Mouse (Mus musculus) MEL (cell line): ENCODE results near the gene Olfr1443.

Experiments used
- CHD1 ChIP-seq: IDR thresholded peaks from 2 replicates; pipeline ENCODE4 v1.6.1; 2012; ENCODE audit warnings: low read depth, mild to moderate bottlenecking, inconsistent platforms, low read length, improper control_type of control experiment
- CHD2 ChIP-seq: IDR thresholded peaks from 2 replicates; pipeline ENCODE4 v1.6.1; 2011; ENCODE audit warnings: low read length, improper control_type of control experiment
- CTCF ChIP-seq, 3 experiments: IDR thresholded peaks in 2 of 3; conservative IDR thresholded peaks in 1 of 3; 2 replicates each; pipeline ENCODE4 v1.5.1; 2011 to 2012; ENCODE audit warnings: low read length in 3 of 3, low read depth in 2 of 3, mild to moderate bottlenecking in 2 of 3, improper control_type of control experiment in 1 of 3, inconsistent platforms in 1 of 3, mixed read lengths in 1 of 3, moderate library complexity in 1 of 3; ENCODE audit not compliant: control insufficient read depth in 1 of 3, insufficient read depth in 1 of 3, poor library complexity in 1 of 3, severe bottlenecking in 1 of 3
- GABPA ChIP-seq: IDR thresholded peaks from 2 replicates; pipeline ENCODE4 v1.6.1; 2012; ENCODE audit warnings: low read depth, mild to moderate bottlenecking, inconsistent platforms, low read length, improper control_type of control experiment, moderate library complexity
- GATA1 ChIP-seq: IDR thresholded peaks from 2 replicates; pipeline ENCODE4 v1.6.1; 2011; ENCODE audit warnings: low read depth, low read length, improper control_type of control experiment
- MYB ChIP-seq: IDR thresholded peaks from 2 replicates; pipeline ENCODE4 v1.6.1; 2011; ENCODE audit warnings: mild to moderate bottlenecking, low read depth, low read length, improper control_type of control experiment
- POLR2A ChIP-seq, 2 experiments: IDR thresholded peaks; 2 replicates each; pipeline ENCODE4 v1.6.1; 2011 to 2012; ENCODE audit warnings: low read length in 2 of 2, mild to moderate bottlenecking in 2 of 2, control low read depth in 1 of 2, improper control_type of control experiment in 1 of 2, low read depth in 1 of 2, moderate library complexity in 1 of 2; ENCODE audit not compliant: control insufficient read depth in 1 of 2, insufficient read depth in 1 of 2, poor library complexity in 1 of 2
- RAD21 ChIP-seq: IDR thresholded peaks from 2 replicates; pipeline ENCODE4 v1.6.1; 2011; ENCODE audit warnings: mild to moderate bottlenecking, low read depth, low read length, improper control_type of control experiment
- TCF12 ChIP-seq: IDR thresholded peaks from 2 replicates; pipeline ENCODE4 v1.6.1; 2014; ENCODE audit warnings: low read depth, mild to moderate bottlenecking, inconsistent platforms, low read length, improper control_type of control experiment, moderate library complexity
- ZC3H11A ChIP-seq: IDR thresholded peaks from 2 replicates; pipeline ENCODE4 v1.6.1; 2012; ENCODE audit warnings: low read depth, mild to moderate bottlenecking, inconsistent platforms, low read length, improper control_type of control experiment
- ZMIZ1 ChIP-seq: IDR thresholded peaks from 2 replicates; pipeline ENCODE4 v1.6.1; 2012; ENCODE audit warnings: low read depth, mild to moderate bottlenecking, inconsistent platforms, low read length, improper control_type of control experiment, moderate library complexity

DNA sequence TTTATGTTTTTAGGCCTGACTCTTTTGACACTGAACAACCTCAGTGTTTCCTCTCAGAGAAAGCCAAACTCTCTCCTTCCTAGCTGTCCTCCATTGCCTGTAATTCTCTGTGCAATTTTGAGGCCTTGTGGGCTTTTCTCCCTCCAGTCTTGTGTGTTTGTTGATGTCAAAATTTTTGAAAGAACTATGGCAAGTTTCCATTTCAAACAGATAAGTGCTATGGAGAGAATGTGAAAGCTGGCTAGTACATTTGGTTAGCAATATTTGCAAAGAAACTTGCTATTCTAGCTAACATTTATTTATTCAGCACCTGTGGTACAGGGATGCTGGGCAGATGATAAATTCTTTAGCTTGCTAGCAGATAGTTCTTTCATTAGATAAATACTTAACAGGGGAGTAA is 18.3 kb downstream of the Olfr1443 start:
- TF ChIP-seq TCF12: no peak
- TF ChIP-seq GABPA: no peak
- no peak for TF ChIP-seq CTCF (IDR thresholded peaks at IDR 0.05 in 2 of 3, conservative IDR thresholded peaks at IDR 0.05 in 1 of 3; ENCODE audit: control insufficient read depth in 1 of 3, insufficient read depth in 1 of 3, low read depth in 2 of 3, low read length in 3 of 3, poor library complexity in 1 of 3, severe bottlenecking in 1 of 3)
- no peak for TF ChIP-seq GATA1
- TF ChIP-seq POLR2A (IDR thresholded peaks at IDR 0.05; ENCODE audit: control insufficient read depth in 1 of 2, insufficient read depth in 1 of 2, low read depth in 1 of 2, low read length in 2 of 2, poor library complexity in 1 of 2): no peak
- TF ChIP-seq ZC3H11A: no peak
- no peak for TF ChIP-seq CHD2
- no peak for TF ChIP-seq MYB
- no peak for TF ChIP-seq ZMIZ1
- no peak for TF ChIP-seq CHD1
- no peak for TF ChIP-seq RAD21
